Mouse (Mus musculus): ENCODE measurements around the gene Hmx2. TPM values are rescaled to one million over a fixed set of nuclear protein-coding genes. Genes with fewer than 3 reads are reported as not detected.

The Hmx2 gene
- not detected for total RNA-seq (2021)
- long read RNA-seq, experiment 1 = 0 reads
- long read RNA-seq, experiment 2, partial matches to known transcripts = 0 of 2 reads
- long read RNA-seq, experiment 2, other reads (novel, unspliced or antisense) = 1 of 2 reads

DNA sequence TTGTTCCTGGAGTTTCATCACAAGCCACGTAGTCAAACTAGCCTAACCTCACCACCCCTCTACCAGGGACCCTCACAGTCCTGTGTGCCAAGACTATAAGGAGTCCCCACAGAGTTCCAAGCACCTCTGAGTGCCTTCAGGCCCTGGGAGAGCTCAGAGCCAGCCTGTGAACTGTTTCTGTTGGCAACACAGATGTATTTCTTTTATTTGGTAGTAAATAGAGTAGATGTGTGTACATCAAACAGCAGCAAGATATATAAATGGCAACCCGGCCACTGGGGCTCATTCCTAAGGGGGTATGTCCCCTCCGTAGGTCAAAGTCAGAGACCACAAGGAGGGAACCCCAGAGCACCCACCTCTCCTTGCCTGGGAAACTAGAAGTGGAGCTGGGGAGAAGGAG, at the start of gene Hmx2:
Gene Hmx2 (plus strand): TSS at position 301 of the 400 bp plus-strand sequence.
- no peak for DNase-seq

DNA sequence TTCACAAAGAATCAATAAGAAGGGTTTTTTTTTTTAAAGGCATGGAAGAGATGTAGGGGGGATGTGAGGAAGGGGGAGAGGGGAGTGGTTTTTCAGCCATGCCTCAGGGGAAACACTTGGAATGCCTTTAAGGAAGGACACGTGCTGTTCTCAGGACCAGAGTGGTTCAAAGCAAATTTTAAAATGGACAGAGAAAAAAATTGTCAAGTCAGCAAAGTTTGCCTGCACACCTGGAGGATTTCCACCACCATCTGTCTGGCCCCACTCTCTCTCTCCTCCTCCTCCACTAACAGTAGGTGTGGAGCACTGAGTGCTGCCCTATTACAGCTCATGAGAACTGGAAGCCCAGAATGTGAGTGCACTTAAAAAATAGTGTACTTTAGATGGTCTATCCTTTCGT, 44.8 kb upstream of the Hmx2 start:
- DNase-seq = no peak

DNA sequence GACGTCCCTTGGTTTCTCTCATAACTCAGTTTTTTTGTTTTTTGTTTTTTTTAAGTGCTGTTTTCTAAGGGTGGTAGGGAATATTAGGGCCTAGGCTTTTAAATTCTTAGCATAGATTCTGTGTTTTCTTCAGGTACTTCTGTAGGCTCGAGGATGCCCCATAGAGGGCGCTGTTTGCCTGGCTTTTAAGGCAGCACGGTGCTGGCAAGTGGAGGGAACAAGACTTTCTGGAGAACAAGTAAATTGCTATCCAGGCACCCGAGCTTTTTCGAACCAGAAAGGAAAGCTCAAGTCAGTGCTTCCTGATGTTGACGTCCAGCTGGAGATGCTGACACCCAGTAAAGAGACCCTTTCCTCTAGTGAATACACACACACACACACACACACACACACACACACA, 8.6 kb upstream of the Hmx2 start:
- DNase-seq = peak; percentile 93

DNA sequence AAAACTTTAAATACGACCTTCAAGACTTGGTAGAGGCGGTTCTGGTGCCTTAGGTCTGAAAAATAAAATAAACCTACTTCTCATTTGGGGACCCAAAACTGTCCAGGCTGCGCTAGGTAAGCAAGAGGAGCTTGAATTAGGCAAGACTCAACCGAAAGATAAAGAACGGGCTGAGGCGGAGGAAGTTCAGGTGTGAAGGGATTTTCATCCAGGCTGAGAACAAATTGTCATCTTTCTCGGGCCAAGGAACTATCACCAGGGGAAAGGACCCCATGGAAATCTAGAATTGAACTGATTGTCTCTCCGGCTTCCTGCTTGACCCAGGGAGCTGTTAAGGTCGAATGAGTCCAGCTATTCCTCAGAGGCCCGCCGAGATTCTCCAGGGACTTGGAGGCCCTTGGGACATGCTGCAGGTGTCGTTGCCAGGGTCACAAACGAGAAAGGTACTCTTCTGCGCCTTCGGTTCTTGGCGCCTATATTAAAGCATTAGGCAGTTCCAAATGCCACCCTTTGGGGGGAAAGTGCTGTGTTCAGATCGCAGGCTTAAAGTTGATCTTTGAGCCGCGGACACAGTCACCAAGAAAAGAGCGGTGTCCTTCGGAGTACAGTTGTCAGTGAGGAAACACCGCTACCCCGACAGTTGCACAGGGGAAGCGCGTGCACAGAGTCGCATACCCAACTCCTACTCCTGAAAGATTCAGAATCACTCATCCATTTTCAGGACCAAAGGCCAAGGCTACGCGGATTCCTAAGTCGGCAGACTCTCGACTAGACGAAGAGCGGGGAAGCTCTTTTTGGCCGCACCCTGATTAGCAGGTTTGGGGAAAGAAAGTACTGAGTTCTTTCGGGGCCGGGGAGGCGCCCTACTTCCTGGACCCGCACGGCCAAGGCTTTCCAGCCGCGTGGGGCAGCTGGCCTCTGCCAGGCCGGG, 7.1 kb upstream of the Hmx2 start:
- DNase-seq = no peak

DNA sequence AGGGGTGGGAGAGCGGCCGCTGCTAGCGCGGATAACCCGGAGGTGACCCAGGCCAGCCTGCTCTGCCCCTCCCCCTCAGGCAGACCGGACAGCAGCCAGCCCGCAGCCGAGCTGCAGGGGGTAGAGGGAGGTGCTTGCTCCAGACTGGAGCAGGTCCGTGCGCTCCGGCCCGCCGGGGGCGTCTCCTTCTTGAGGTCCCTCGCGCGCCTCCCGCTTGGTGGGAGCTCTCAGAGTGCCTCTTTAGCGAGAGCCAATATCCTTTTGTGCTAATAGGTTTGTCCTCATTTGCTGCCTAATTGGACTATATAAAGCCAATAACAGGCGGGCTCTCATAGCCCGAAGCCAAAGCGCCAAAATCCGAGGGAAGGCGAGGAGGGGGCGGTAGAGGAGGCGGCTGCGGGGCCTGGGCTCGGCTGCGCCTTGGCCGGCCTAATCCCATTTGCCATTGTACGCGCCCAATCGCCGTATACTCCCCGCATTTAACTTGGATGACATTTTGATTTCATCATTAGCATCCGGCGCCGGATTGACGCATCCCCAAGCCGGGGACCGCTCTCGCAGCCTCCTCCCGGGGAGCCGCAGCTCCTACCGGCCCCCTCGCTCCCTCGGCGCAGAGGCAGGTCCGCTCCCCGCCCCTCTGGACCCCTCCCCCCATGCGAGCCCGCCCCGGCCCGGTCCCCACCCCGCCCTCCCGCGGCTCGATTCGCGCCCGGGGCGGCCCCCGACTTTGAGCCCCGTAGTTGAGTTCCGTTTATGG, 6.3 kb upstream of the Hmx2 start, which contains the start of gene Hmx3:
Gene Hmx3 (plus strand): TSS at position 753 of the 757 bp plus-strand sequence.
- DNase-seq = no peak

DNA sequence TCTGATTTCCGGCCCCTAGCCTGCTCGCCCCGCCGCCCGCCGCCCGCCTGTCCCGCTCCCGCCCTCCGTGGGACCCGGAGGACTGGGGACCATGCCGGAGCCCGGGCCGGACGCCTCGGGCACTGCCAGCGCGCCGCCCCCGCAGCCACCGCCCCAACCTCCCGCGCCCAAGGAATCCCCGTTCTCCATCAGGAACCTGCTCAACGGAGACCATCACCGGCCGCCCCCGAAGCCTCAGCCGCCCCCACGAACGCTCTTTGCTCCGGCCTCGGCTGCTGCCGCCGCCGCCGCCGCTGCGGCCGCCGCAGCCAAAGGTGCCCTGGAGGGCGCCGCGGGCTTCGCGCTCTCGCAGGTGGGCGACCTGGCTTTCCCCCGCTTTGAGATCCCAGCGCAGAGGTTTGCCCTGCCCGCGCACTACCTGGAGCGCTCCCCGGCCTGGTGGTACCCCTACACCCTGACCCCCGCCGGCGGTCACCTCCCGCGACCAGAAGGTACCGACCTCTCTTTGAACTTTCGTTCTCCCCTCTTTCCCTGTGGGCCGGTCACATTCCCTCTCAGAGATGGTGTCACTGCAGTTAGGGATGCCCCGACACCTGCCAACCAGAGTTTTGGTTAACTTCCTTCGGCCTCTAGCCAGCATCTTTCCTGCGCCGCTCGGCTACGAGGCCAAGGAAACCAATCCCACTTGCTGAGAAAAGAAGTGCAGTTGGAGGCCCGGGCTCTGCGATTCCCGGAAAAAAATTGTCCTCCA, 5.5 kb upstream of the Hmx2 start:
- DNase-seq = no peak

DNA sequence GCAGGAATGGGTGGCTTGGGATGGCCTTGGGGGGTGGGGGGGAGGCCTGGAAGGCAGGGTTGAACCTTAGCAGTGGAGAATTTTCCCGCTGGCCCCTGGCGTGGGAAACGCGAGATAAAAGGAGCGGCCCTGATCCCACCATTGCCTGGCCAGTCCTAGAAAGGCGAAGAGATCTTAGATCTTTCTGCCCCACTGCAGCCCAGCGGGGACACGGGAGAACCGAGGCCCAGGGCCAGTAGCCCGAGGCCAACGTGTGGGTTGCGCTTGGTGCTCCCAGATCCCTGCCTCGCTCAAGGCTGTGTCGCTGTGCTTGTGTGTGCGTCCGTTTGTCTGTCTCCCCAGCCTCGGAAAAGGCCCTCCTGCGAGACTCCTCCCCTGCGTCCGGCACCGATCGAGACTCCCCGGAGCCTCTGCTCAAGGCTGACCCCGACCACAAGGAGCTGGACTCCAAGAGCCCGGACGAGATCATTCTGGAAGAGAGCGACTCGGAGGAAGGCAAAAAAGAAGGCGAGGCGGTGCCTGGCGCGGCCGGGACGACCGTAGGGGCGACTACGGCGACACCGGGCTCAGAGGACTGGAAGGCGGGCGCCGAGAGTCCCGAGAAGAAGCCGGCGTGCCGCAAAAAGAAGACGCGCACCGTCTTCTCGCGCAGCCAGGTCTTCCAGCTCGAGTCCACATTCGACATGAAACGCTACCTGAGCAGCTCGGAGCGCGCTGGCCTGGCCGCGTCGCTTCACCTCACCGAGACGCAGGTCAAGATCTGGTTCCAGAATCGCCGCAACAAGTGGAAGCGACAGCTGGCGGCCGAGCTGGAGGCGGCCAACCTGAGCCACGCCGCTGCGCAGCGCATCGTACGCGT, 4.7 kb upstream of the Hmx2 start:
- DNase-seq = peak; percentile 18

DNA sequence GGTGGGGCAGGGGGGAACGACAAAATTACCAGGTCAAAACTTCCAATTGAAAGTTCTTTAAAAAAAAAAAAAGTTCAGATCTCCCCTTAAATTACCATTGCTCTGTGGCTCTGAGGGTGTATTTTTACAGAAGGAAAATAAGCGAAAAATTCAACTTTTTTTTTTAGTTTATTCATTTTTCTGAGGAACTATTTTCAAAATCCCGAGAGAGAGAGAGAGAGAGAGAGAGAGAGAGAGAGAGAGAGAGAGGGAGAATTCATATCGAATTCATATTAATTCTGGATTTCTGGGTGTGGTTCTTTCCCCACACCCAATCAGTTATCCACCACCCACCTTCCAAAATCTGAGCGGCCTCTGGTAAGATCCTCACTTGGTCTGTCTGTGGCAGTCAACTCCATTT, 3.7 kb upstream of the Hmx2 start:
- no peak for DNase-seq

DNA sequence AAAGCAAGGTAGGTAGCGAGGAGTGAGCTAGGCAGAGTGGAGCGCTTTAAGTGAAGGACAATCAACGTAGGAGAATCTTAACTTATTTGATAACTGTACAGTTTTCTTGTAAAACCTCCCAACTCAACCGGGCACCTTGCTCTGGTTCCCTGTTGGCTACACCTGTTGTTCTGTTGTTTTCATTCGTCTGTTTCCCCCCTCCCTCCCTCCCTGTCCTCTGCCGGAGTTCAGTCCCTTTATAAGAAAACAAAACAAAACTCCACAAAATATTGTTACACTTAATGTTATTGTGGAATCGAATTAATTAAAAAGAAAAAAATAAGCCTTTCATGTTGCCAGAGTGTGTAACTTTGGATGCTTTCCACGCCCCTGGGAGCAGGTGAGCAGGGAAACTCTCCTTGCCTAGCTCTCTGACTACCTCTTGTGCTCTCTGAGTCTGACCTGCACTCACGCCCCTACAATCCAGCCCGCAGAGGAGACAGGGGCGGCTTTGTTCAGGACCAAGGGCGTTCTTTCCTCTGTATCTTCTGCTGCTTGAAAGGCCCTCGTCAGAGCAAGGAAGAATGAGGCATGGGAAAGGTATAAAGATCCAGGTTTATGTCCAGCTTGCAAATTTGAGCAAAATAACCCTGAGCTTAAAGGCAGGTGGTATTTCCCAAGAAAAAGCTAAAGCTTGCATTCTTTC, 2.7 kb upstream of the Hmx2 start:
- DNase-seq = no peak

DNA sequence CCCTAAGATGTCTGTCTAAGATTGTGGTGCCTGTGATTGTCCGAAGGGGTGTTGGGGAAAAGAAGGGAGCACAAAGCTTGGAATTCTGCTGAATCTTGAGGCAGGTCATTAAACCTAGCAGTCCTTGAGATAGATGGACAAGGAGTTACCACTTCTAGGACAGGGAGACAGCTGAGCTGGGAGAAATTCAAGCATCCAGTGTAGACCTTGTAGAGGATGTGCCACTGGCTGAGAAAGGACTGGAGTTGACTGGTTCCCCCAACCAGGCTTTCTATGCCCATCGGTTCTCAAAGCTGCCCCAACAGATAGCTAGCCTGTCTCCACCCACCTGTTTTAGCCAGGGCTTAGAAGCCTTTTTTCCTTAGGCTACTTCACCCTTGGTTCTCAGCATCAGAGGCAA, 2.1 kb upstream of the Hmx2 start:
- DNase-seq = no peak

DNA sequence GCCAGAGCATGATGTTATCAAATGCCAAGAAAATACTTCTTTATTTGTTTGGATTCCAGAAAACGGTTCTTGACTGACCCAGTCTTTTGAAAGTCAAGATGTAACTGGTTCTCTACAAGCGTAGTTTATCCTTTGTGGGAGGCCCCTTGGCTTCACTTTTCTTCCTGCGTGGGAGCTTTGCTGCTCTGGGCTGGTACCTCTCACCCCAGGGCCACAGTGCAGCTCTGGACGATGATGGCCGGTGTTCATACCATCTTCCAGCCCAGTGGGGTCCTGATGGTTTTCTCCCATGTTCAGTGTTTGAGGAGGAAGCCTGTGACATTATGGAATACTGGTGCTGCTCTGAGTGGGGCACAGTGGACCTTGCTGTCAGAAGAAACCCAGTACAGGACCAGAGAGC, 1.1 kb upstream of the Hmx2 start:
- no peak for DNase-seq

DNA sequence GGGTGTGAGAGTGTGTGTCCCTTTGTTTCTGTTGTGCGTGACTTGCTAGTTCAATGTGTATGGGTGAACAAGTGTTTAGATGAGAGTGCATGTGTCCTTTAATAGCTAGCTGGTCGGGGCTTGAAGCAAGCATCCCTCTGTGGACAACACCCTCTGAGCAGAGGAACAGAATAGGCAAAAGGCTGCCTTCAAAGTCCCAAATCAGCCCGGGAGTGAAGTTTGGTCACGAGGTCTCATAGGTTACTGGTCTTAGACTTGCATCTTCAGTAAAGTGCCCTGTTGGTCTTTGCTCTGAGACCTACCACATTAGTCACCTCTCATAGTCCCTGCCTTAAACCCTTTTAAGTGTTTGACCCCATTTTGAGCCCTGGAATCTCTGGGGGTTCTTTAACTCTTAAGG, 2.9 kb downstream of the Hmx2 start:
- no peak for DNase-seq

DNA sequence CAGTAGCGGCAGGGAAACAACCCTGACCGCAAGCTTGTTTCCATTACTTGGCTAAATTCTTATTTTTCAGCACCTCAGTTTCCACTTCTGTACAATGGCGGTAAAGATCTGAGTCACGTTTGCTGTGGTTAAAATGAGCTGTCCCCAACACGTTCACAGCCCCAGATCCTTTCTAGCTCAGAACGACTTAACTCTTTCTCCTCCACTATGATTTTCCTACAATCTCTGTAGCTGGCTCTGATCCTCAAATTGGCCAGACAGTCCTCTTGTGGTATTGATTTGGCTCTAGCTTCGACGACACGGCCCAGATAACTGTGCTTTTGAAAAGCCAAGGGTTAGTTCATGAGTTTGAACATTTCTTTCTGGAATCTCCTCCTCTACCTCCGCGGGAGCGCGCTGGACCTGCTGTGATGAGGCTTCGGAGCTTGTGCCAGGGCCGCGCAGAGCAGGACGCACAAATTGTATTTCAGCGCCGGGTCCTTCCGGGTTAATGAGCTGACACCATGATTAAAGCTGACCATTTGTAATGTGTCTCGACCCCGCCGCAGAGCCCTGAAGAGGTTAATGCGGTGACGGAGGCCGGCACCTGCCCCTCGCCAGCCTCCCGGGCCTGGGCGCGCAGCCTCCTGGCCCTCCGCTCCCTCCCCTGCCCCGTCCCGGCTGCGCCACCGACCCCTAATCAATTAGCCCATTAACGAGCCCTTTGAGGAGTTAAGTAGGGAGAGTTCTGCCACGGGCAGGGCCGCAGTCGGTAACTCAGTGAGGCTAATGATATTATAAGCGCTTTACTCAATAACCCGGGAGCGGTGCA, 3.6 kb downstream of the Hmx2 start:
- no peak for DNase-seq

DNA sequence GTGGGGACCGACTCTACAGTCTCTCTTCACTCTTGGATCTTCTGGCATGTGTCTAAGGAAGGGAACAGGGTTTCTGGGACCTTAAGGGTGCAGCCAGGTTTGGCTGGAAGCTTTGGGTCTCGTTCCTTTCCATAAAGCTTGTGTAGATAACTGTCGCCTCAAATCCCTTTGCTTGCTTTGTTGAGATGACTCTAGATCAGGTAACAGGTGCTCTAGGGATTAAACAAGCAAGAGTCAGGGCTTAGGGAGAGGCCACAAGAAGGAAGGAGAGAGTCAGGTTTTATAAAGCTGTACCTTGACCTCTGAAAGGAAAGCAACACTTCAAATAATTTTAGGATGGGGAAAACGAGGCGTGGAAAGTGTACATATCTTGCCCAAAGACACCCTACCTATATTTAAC, 4.2 kb downstream of the Hmx2 start:
- no peak for DNase-seq

DNA sequence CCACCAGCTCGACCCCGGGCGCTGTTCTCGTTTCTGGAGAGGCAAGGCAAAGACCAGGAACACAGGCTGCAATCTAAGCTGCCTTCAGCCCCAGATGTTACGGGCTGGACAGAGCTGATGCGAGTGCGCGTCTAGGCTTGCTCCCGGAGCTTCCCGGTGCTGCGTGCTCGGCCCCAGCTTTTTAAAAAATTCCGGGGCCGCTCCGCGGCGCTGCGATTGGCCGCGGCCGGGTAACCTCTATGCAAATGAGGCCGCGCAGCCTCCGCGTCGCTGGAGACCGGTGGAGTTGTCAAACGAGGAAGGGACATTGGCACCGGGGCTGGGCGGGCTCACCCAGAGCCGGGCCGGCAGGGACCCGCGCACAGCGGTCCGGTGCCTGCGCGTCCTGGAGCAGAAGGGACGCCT, 5.2 kb downstream of the Hmx2 start:
- DNase-seq = peak; percentile 51

DNA sequence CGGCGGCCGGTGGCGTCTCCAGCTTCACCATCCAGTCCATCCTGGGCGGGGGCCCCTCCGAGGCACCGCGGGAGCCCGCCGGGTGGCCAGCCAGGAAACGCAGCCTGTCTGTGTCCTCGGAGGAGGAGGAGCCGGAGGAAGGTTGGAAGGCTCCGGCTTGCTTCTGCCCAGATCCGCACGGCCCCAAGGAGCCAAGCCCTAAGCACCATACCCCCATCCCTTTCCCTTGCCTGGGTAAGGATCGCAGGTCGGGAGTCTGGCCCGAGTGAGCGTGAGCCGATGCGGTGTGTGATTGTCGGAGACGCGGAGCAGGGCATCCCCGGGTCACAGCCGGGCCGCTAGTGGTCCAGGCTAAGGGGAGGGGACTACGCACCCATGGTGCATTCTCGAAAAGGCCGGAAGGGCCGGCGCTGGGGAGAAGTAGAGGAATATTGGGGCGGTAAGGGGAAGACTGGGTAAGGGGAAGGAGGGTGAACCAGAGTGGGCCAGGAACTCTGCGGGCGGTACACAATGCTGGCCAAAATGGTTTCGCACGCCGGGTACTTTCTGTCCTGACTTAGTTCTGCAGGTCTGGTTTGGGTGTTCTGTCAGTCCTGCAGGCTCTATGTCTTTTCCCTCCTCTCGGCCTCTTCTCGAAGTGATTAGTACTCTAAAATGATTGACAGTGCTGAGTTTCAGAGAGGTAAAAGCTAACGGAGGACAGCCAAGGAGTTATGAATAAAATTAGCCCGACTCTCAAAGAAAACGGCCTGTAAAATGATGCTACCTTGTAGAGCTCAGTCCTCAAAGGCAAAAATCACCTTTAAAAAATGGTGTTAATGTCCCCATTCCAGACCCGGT, 6.0 kb downstream of the Hmx2 start:
- DNase-seq = no peak

DNA sequence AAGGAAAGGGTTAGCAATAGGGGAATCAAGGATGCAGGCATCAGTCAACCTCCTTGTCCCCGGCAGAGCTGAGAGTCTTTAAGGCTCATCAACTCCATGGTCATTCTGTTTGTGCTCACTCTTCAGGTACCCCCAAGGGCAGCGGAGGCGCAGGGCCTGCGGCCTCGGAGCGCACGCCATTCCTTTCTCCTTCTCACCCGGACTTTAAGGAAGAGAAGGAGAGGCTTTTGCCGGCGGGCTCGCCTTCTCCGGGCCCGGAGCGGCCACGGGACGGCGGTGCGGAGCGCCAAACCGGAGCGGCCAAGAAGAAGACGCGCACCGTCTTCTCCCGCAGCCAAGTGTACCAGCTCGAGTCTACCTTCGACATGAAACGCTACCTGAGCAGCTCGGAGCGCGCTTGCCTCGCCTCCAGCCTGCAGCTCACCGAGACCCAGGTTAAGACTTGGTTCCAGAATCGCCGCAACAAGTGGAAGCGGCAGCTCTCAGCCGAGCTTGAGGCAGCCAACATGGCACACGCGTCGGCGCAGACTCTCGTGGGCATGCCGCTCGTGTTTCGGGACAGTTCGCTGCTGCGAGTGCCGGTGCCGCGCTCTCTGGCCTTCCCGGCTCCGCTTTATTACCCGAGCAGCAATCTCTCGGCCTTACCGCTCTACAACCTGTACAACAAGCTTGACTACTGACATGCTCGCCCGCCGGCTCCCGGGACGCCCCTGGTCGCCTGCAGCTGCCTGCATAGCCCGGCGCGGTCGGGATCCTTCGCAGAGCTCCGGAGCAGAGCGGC, 6.9 kb downstream of the Hmx2 start:
- DNase-seq = peak; percentile 20

DNA sequence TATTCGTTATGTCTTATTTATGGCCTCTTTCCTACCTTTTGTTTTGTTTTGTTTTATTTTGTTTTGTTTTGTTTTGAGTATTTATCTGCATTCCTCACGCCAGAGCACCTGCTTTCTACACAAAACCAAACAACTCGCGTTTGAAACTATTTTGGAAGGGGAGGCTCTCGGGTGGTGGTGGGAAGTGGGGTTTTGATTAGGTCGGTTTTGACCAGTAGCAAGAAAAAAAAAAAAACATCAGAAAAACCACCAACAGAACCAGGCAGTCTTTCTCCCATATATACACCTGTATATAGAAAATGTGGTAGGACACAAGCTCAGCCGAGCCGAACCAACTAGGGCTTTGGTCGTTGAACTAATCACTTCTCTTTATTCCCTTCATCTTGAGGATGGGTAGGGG, 7.5 kb downstream of the Hmx2 start:
- DNase-seq = no peak

Data from adrenal gland, postnatal 10 days (tissue).